Mouse (Mus musculus) brain, embryonic 14.5 days (tissue): ENCODE results near the gene Pcif1.

ENCODE experiments used
- CTCF ChIP-seq: fragments of 200-500 bp; IDR thresholded peaks from 2 replicates; pipeline ENCODE4 v1.5.1; 2012; ENCODE audit warnings: inconsistent platforms, mild to moderate bottlenecking, moderate library complexity, borderline replicate concordance; ENCODE audit not compliant: insufficient read depth, insufficient read length; ENCODE audit errors: extremely low read depth
- POLR2A ChIP-seq: fragments of 200-500 bp; IDR thresholded peaks from 2 replicates; pipeline ENCODE4 v1.6.1; 2012; ENCODE audit warnings: mild to moderate bottlenecking, inconsistent platforms, borderline replicate concordance; ENCODE audit not compliant: poor library complexity, insufficient read depth, insufficient read length, severe bottlenecking; ENCODE audit errors: extremely low read depth

DNA sequence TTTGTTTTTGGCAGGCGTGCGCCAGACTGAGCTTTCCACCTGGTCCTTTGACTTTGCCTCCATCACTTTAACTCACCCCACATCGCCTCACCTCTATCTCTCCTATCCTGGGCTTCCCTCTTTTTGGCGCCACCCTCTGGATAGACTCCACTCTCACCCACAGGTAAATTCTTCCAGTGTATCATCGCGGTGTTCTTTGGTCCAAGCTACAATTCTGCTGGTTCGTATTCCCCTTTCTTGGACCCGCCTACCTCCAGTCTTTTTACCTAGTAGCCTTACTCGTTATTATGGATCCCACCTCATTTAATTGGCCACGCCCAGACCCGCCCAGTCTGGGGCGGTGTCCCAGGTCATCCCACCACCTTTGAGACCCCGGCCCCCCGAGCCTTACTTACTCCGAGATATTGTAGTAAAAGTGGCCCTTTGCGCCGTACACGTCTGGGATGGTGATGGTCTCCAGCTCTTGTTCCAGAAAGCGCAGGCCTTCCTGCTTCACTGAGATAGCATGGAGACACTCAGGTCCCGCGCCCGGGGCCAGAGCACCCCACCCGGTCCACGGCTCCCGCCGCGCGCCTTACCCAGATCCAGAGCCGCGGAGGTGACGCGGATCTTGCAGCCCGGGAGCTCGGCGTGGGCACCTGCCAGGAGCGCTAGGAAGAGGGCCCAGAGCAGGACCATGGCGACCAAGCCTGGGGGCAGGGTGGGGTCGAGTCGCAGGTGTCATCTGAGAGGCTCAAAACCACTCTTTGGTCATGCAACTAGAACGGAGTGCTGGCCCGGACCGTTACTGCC lies 22.6 kb upstream of the Pcif1 start:
- TF ChIP-seq CTCF (no peak), POLR2A (no peak)
